Comparison of ENCODE assay signal across 16 mouse cellular contexts in genomic region chr12:28724366-28724765, GRCm38 (mm10).
"Had no signal": no experiment of that assay in that cellular context is flagged by ENCODE, and none has a peak within 500 bp of the region (broad histone marks: within the 10 kb centered on the region; RNA-seq: fewer than 3 reads in every experiment).

No protein-coding gene starts in this region.

- H3K27me3 ChIP-seq: liver, embryonic 12.5 days; midbrain, embryonic 12.5 days; midbrain, embryonic 15.5 days; neural tube, embryonic 13.5 days; neural tube, embryonic 15.5 days had no signal

- DNase-seq: lung, adult 18-20 months; lung, embryonic 14.5 days; lung, postnatal 10 days; lung, postnatal 4 days; right cerebral cortex, postnatal 14 days; spleen, adult 18-20 months; thymus, adult 18-20 months; thymus, postnatal 14 days; thymus, postnatal 4 days had no signal

- H3K27ac ChIP-seq: liver, embryonic 12.5 days; liver, embryonic 14.5 days; midbrain, embryonic 12.5 days; midbrain, embryonic 15.5 days; neural tube, embryonic 13.5 days; neural tube, embryonic 15.5 days had no signal

- H3K4me1 ChIP-seq: liver, embryonic 12.5 days; midbrain, embryonic 12.5 days; midbrain, embryonic 15.5 days; neural tube, embryonic 15.5 days had no signal

- H3K9ac ChIP-seq: liver, embryonic 12.5 days; liver, embryonic 14.5 days; lung, embryonic 14.5 days; midbrain, embryonic 12.5 days; midbrain, embryonic 15.5 days; neural tube, embryonic 13.5 days; neural tube, embryonic 15.5 days had no signal

- H3K4me2 ChIP-seq: liver, embryonic 12.5 days; lung, embryonic 14.5 days; midbrain, embryonic 12.5 days; midbrain, embryonic 15.5 days; neural tube, embryonic 13.5 days; neural tube, embryonic 15.5 days had no signal

- H3K4me3 ChIP-seq: liver, embryonic 12.5 days; midbrain, embryonic 12.5 days; midbrain, embryonic 15.5 days; myocyte; neural tube, embryonic 13.5 days; neural tube, embryonic 15.5 days had no signal

- ATAC-seq: liver, embryonic 12.5 days; midbrain, embryonic 15.5 days had no signal

- H3K9me3 ChIP-seq: liver, embryonic 12.5 days; midbrain, embryonic 12.5 days; midbrain, embryonic 15.5 days; neural tube, embryonic 13.5 days; neural tube, embryonic 15.5 days had no signal
